Mouse (Mus musculus): ENCODE measurements around the gene Mxra7.

GRCm38 (mm10) chr11:116836283-116836682 lies 8.4 kb upstream of the Mxra7 start:
- TF ChIP-seq CTCF (IDR thresholded peaks at IDR 0.05; ENCODE audit: borderline replicate concordance, insufficient read depth, low read length), result no peak
- no peak for TF ChIP-seq POLR2A (IDR thresholded peaks at IDR 0.05; ENCODE audit: low read depth, low read length)

All from embryonic fibroblast, embryonic 13.5 days (primary cell).